Mouse (Mus musculus) liver, embryonic 12.5 days (tissue): ENCODE measurements around the gene Vps8. TPM values are rescaled to one million over a fixed set of nuclear protein-coding genes. Genes with fewer than 3 reads are reported as not detected.

Experiments
- ATAC-seq: fragments of 200-750 bp; cut with Nextera tagmentation; 2 replicates; pipeline ENCODE4 v1.8.0; 2017; ENCODE audit warnings: moderate number of reproducible peaks, mild to moderate bottlenecking, moderate library complexity
- H3K27ac ChIP-seq: fragments of 300-500 bp; sonication (generic); 2 replicates; pipeline ENCODE4 v1.5.1; 2016; ENCODE audit warnings: mild to moderate bottlenecking
- H3K27me3 ChIP-seq: fragments of 300-500 bp; sonication (generic); replicated peaks from 2 replicates; pipeline ENCODE4 v1.6.1; 2016; ENCODE audit warnings: mild to moderate bottlenecking, moderate library complexity
- H3K36me3 ChIP-seq: fragments of 300-500 bp; sonication (generic); 2 replicates; pipeline ENCODE4 v1.6.1; 2016; ENCODE audit warnings: mild to moderate bottlenecking, moderate library complexity
- H3K4me1 ChIP-seq: fragments of 300-500 bp; sonication (generic); 2 replicates; pipeline ENCODE4 v1.6.1; 2016
- H3K4me2 ChIP-seq: fragments of 300-500 bp; sonication (generic); 2 replicates; pipeline ENCODE4 v1.6.1; 2016; ENCODE audit warnings: mild to moderate bottlenecking, moderate library complexity
- H3K4me3 ChIP-seq: fragments of 300-500 bp; sonication (generic); 2 replicates; pipeline ENCODE4 v1.5.1; 2016; ENCODE audit warnings: mild to moderate bottlenecking, moderate library complexity
- H3K9ac ChIP-seq: fragments of 300-500 bp; sonication (generic); 2 replicates; pipeline ENCODE4 v1.6.1; 2016; ENCODE audit warnings: mild to moderate bottlenecking, moderate library complexity
- H3K9me3 ChIP-seq: fragments of 300-500 bp; sonication (generic); replicated peaks from 2 replicates; pipeline ENCODE4 v1.6.1; 2016; ENCODE audit warnings: mild to moderate bottlenecking, moderate library complexity
- WGBS: fragments of 180-500 bp; shearing (Covaris S2); methylation state at CpG from one replicate; pipeline ENCODE4 v1.1.7; 2016; ENCODE audit not compliant: insufficient replicate concordance; 5-methylcytosine and 5-hydroxymethylcytosine counted together
- polyA plus RNA-seq: library from polyadenylated mRNA; unstranded; fragments of >200 nt; fragmentation: Nextera tagmentation; extraction: Ambion mirVana; gene quantifications from 2 replicates; pipeline ENCODE4 v1.2.1, GENCODE M21; 2016

The Vps8 gene
- polyA plus RNA-seq, 1 experiment from 2014 or later = 10.0 TPM

GRCm38 (mm10) chr16:21640766-21641499, 218.0 kb downstream of the Vps8 start:
- H3K9me3 ChIP-seq = no peaks in the 10 kb centered on the region
- no peak overlapping the region for H3K4me3 ChIP-seq
- 52% methylated on average over 7 of the region's 7 CpGs for WGBS

GRCm38 (mm10) chr16:21641944-21642343, 219.0 kb downstream of the Vps8 start:
- no peaks in the 10 kb centered on the region for H3K9me3 ChIP-seq
- H3K4me1 ChIP-seq = peaks cover 34% of the 10 kb centered on the region
- no peak overlapping the region for H3K4me2 ChIP-seq
- WGBS = 34% methylated on average over 3 of the region's 3 CpGs
- H3K27ac ChIP-seq = peak overlapping the region; percentile 51
- peak; percentile 21; the same call in 1 of the 2 replicates for ATAC-seq
- no peak overlapping the region for H3K9ac ChIP-seq
- H3K36me3 ChIP-seq = no peaks in the 10 kb centered on the region
- H3K4me3 ChIP-seq = no peak overlapping the region
- H3K27me3 ChIP-seq = no peaks in the 10 kb centered on the region

More at GRCm38 (mm10) chr16:21640766-21641499, 218.0 kb downstream of the Vps8 start:
- Histone ChIP-seq H3K9ac (no peak overlapping the region), H3K36me3 (no peaks in the 10 kb centered on the region), H3K4me2 (no peak overlapping the region), H3K27ac (peak overlapping the region; percentile 51), H3K4me1 (peaks cover 34% of the 10 kb centered on the region), H3K27me3 (no peaks in the 10 kb centered on the region)
- ATAC-seq = no peak

DNA sequence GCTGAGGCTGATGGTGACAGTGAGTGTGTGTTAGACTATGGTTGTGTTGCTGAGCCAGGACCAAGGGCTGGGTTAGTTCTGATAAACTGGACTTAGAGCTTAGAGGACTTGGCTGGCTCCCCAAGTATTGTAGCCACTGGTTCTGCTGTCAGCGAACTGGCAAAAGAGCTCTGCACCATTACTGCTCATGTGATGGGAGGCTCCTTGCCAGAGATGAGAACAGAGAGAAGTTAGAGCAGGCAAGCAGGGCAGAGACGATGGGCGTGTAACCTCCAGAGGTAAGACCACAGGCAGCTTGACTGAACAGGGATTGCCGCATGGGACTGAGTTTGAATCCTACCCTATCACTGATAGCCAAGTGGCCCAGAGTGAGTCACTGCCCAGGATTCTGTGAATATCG, 220.0 kb downstream of the Vps8 start:
- H3K27me3 ChIP-seq = no peaks in the 10 kb centered on the region
- H3K4me3 ChIP-seq = no peak overlapping the region
- 76% methylated on average over 5 of the region's 5 CpGs for WGBS
- H3K36me3 ChIP-seq = no peaks in the 10 kb centered on the region
- no peaks in the 10 kb centered on the region for H3K9me3 ChIP-seq
- H3K4me1 ChIP-seq = peaks cover 34% of the 10 kb centered on the region
- H3K4me2 ChIP-seq = no peak overlapping the region
- no peak overlapping the region for H3K9ac ChIP-seq
- no peak overlapping the region for H3K27ac ChIP-seq
- no peak for ATAC-seq

GRCm38 (mm10) chr16:21643621-21644041, 220.7 kb downstream of the Vps8 start:
- Histone ChIP-seq H3K4me3 (no peak overlapping the region), H3K4me1 (peaks cover 39% of the 10 kb centered on the region), H3K36me3 (no peaks in the 10 kb centered on the region), H3K27ac (peak overlapping the region; percentile 77), H3K9ac (peak overlapping the region; percentile 31; the same call in 1 of the 2 replicates), H3K27me3 (no peaks in the 10 kb centered on the region), H3K9me3 (no peaks in the 10 kb centered on the region), H3K4me2 (peak overlapping the region; percentile 31)
- ATAC-seq = no peak
- 68% methylated on average over 2 of the region's 2 CpGs for WGBS

- peak overlapping the region; percentile 31 for H3K4me2 ChIP-seq
- 51% methylated on average over 17 of the region's 17 CpGs for WGBS
Measured at GRCm38 (mm10) chr16:21644066-21644561, 221.2 kb downstream of the Vps8 start.

DNA sequence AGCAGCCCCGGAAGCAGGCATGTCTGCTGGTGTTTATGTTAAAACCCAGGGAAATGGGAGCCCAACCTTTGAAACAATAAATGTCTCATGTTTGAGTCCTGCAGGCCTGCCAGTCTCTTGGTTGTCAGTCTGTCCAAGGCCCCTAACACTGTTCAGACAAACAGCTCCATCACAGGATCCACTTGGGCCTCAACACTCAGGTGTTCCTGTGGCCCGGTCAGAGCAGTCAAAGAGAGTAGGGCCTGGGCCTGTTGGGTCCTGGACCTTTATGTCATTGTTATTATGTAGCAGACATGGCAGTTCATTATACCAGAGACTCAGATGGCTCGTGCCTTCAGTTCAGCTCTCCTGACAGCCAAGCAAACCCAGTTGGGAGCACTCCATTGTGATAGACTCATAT, 221.7 kb downstream of the Vps8 start:
- Histone ChIP-seq H3K9ac (no peak overlapping the region), H3K4me2 (no peak overlapping the region), H3K4me3 (no peak overlapping the region), H3K36me3 (no peaks in the 10 kb centered on the region), H3K27ac (peak overlapping the region; percentile 77; the same call in 1 of the 2 replicates), H3K9me3 (no peaks in the 10 kb centered on the region), H3K4me1 (peaks cover 46% of the 10 kb centered on the region), H3K27me3 (no peaks in the 10 kb centered on the region)
- 80% methylated on average over 3 of the region's 3 CpGs for WGBS
- no peak for ATAC-seq

More at GRCm38 (mm10) chr16:21644066-21644561, 221.2 kb downstream of the Vps8 start:
- Histone ChIP-seq H3K27me3 (no peaks in the 10 kb centered on the region), H3K4me3 (no peak overlapping the region), H3K27ac (peak overlapping the region; percentile 77), H3K36me3 (no peaks in the 10 kb centered on the region), H3K4me1 (peaks cover 43% of the 10 kb centered on the region), H3K9ac (peak overlapping the region; percentile 31; the same call in 1 of the 2 replicates), H3K9me3 (no peaks in the 10 kb centered on the region)
- peak; percentile 60 for ATAC-seq

- Histone ChIP-seq H3K9ac (no peak overlapping the region), H3K4me1 (peaks cover 43% of the 10 kb centered on the region), H3K36me3 (no peaks in the 10 kb centered on the region), H3K4me3 (no peak overlapping the region), H3K27ac (no peak overlapping the region), H3K9me3 (no peaks in the 10 kb centered on the region), H3K4me2 (no peak overlapping the region), H3K27me3 (no peaks in the 10 kb centered on the region)
- 74% methylated on average over 3 of the region's 3 CpGs for WGBS
- no peak for ATAC-seq
Measured at GRCm38 (mm10) chr16:21645915-21646314, 223.0 kb downstream of the Vps8 start.

GRCm38 (mm10) chr16:21646496-21646895, 223.6 kb downstream of the Vps8 start:
- Histone ChIP-seq H3K4me3 (no peak overlapping the region), H3K9ac (no peak overlapping the region), H3K4me1 (peaks cover 37% of the 10 kb centered on the region), H3K27me3 (no peaks in the 10 kb centered on the region), H3K9me3 (no peaks in the 10 kb centered on the region), H3K4me2 (no peak overlapping the region), H3K27ac (no peak overlapping the region), H3K36me3 (no peaks in the 10 kb centered on the region)
- no peak for ATAC-seq
- WGBS = 68% methylated on average over 3 of the region's 3 CpGs

- 33% methylated on average over 4 of the region's 4 CpGs for WGBS
- Histone ChIP-seq H3K4me3 (no peak overlapping the region), H3K27ac (no peak overlapping the region), H3K9me3 (no peaks in the 10 kb centered on the region), H3K4me2 (no peak overlapping the region), H3K36me3 (no peaks in the 10 kb centered on the region), H3K27me3 (no peaks in the 10 kb centered on the region), H3K9ac (no peak overlapping the region), H3K4me1 (peaks cover 22% of the 10 kb centered on the region)
- ATAC-seq = no peak
Measured at GRCm38 (mm10) chr16:21648800-21649199, 225.9 kb downstream of the Vps8 start.

GRCm38 (mm10) chr16:21650289-21650688, 227.4 kb downstream of the Vps8 start:
- no peaks in the 10 kb centered on the region for H3K36me3 ChIP-seq
- no peak overlapping the region for H3K4me3 ChIP-seq
- peaks cover 12% of the 10 kb centered on the region; the same call in 1 of the 2 replicates for H3K4me1 ChIP-seq
- H3K9ac ChIP-seq = no peak overlapping the region
- WGBS = 81% methylated on average over 3 of the region's 3 CpGs
- H3K9me3 ChIP-seq = no peaks in the 10 kb centered on the region
- no peak overlapping the region for H3K4me2 ChIP-seq
- no peaks in the 10 kb centered on the region for H3K27me3 ChIP-seq
- no peak for ATAC-seq
- no peak overlapping the region for H3K27ac ChIP-seq

DNA sequence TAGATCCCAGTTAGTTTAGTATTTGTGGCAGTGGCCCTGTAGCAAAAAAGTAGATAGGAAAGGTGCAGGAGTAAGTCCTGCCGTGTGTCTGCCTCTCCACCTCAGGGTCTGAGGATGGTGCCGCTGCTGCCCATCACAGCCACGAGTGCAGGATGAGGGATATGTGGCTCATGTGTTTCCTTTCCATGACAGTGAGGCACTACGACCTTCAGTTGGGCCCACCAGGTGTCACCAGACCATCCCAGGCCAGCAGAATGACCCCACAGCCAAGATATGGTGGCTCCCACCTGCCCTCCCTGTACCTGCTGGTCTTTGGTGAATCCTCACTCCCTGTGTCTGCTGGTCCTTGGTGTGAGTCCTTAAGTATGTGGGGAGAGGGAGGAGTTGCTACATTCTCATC, 228.2 kb downstream of the Vps8 start:
- Histone ChIP-seq H3K9ac (no peak overlapping the region), H3K4me1 (peaks cover 12% of the 10 kb centered on the region; the same call in 1 of the 2 replicates), H3K27ac (no peak overlapping the region), H3K9me3 (no peaks in the 10 kb centered on the region), H3K27me3 (no peaks in the 10 kb centered on the region), H3K36me3 (no peaks in the 10 kb centered on the region), H3K4me3 (no peak overlapping the region), H3K4me2 (no peak overlapping the region)
- no peak for ATAC-seq
- WGBS = 65% methylated on average over 4 of the region's 4 CpGs

DNA sequence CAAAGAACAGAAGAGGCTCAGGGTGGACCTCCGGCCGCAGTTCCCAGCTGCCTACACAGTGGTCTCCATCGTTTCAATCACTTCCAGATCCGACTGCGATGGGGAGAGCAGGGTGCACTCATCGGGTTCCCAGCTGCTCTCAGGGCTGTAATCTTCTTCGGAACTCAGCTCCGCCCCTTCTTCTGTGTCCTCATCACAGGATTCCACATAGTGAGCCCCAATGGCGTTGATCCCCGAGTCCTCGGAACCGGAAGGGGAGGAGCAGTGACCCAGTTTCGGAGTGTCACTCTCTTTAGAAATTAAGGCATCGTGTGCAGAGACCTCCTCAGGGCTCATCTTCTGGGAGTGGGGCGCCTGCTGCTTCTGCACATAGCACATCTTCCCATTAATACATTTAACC, 230.2 kb downstream of the Vps8 start:
- no peak overlapping the region for H3K27ac ChIP-seq

More for the DNA sequence above, 230.2 kb downstream of the Vps8 start:
- no peaks in the 10 kb centered on the region for H3K9me3 ChIP-seq
- no peak for ATAC-seq
- no peaks in the 10 kb centered on the region for H3K36me3 ChIP-seq
- 66% methylated on average over 15 of the region's 15 CpGs for WGBS
- no peak overlapping the region for H3K4me2 ChIP-seq
- peaks cover 11% of the 10 kb centered on the region; the same call in 1 of the 2 replicates for H3K4me1 ChIP-seq
- H3K9ac ChIP-seq = no peak overlapping the region
- no peak overlapping the region for H3K4me3 ChIP-seq
- H3K27me3 ChIP-seq = no peaks in the 10 kb centered on the region
